20 mouse cellular contexts compared by ENCODE assay signal in genomic region chr8:125509175-125509574, GRCm38 (mm10).
DNase-seq lines count a peak whose midpoint lies in the region; ATAC-seq and TF ChIP-seq lines count a peak whose summit lies in the region.
"Had no signal": no experiment of that assay in that cellular context is flagged by ENCODE, and none has a peak within 500 bp of the region (broad histone marks: within the 10 kb centered on the region; RNA-seq: fewer than 3 reads in every experiment).

No protein-coding gene starts in this region.

- no peak overlapping the region for H3K9ac ChIP-seq in heart, embryonic 13.5 days
- no peak overlapping the region for H3K9ac ChIP-seq in midbrain, embryonic 14.5 days (replicated peaks; ENCODE audit: low read length)
- no peak overlapping the region for H3K9ac ChIP-seq in midbrain, postnatal 0 days (replicated peaks; ENCODE audit: low read length, poor library complexity, severe bottlenecking)
- H3K9ac ChIP-seq: hindbrain, embryonic 15.5 days; limb, embryonic 13.5 days; liver, embryonic 13.5 days; lung, embryonic 14.5 days; stomach, embryonic 15.5 days had no signal

- peak overlapping the region; percentile 48; the same call in 1 of the 2 replicates for H3K27ac ChIP-seq in heart, embryonic 13.5 days (replicated peaks)
- H3K27ac ChIP-seq in midbrain, embryonic 14.5 days (replicated peaks; ENCODE audit: low read depth, low read length): 0 out of 2 replicates have a peak overlapping the region, but pooled peaks have one; percentile 5
- H3K27ac ChIP-seq in midbrain, postnatal 0 days (ENCODE audit: low read depth, low read length): no peak overlapping the region
- no peak overlapping the region for H3K27ac ChIP-seq in limb, embryonic 10.5 days
- no peak overlapping the region for H3K27ac ChIP-seq in kidney, adult 2 months (ENCODE audit: insufficient read depth, low read depth, low read length)
- H3K27ac ChIP-seq: heart, adult 2 months; kidney, postnatal 0 days; limb, embryonic 13.5 days; liver, embryonic 13.5 days; stomach, embryonic 15.5 days had no signal

- no peak overlapping the region for H3K4me2 ChIP-seq in heart, embryonic 13.5 days
- no peak overlapping the region for H3K4me2 ChIP-seq in midbrain, embryonic 14.5 days (ENCODE audit: low read length)
- no peak overlapping the region for H3K4me2 ChIP-seq in midbrain, postnatal 0 days (ENCODE audit: low read depth, low read length, poor library complexity, severe bottlenecking)
- H3K4me2 ChIP-seq: hindbrain, embryonic 15.5 days; limb, embryonic 13.5 days; liver, embryonic 13.5 days; lung, embryonic 14.5 days; stomach, embryonic 15.5 days had no signal

- no peaks in the 10 kb centered on the region for H3K9me3 ChIP-seq in heart, embryonic 13.5 days
- H3K9me3 ChIP-seq in midbrain, embryonic 14.5 days (ENCODE audit: control insufficient read depth, low read length): no peaks in the 10 kb centered on the region
- H3K9me3 ChIP-seq in midbrain, postnatal 0 days (ENCODE audit: low read length): no peaks in the 10 kb centered on the region
- H3K9me3 ChIP-seq in limb, embryonic 10.5 days (replicated peaks): no peaks in the 10 kb centered on the region
- H3K9me3 ChIP-seq: hindbrain, embryonic 15.5 days; limb, embryonic 13.5 days; liver, embryonic 13.5 days; stomach, embryonic 15.5 days had no signal

- peaks cover 100% of the 10 kb centered on the region for H3K4me1 ChIP-seq in heart, embryonic 13.5 days
- H3K4me1 ChIP-seq in midbrain, embryonic 14.5 days (ENCODE audit: control insufficient read depth, insufficient read depth, low read length): peaks cover 71% of the 10 kb centered on the region
- peaks cover 27% of the 10 kb centered on the region for H3K4me1 ChIP-seq in midbrain, postnatal 0 days (ENCODE audit: insufficient read depth, low read length)
- peaks cover 43% of the 10 kb centered on the region for H3K4me1 ChIP-seq in limb, embryonic 10.5 days
- peaks cover 12% of the 10 kb centered on the region for H3K4me1 ChIP-seq in kidney, adult 2 months (ENCODE audit: control insufficient read depth, insufficient read depth, low read length)

- peak; percentile 74 for DNase-seq in adrenal gland, adult 2 months
- no peak for DNase-seq in adrenal gland, adult 18-20 months (ENCODE audit: low spot score in 2 of 2)
- DNase-seq in heart, adult 18-20 months: no peak
- no peak for DNase-seq in midbrain, embryonic 14.5 days
- no peak for DNase-seq in midbrain, postnatal 0 days (ENCODE audit: low spot score)
- no peak for DNase-seq in limb, embryonic 10.5 days (ENCODE audit: low spot score)
- no peak for DNase-seq in kidney, adult 2 months
- DNase-seq: cerebellum, adult 8-10 months; liver, embryonic 13.5 days; thymus, adult 18-20 months; thymus, postnatal 4 days had no signal

- H3K27me3 ChIP-seq in heart, embryonic 13.5 days (replicated peaks): no peaks in the 10 kb centered on the region
- no peaks in the 10 kb centered on the region for H3K27me3 ChIP-seq in midbrain, embryonic 14.5 days (ENCODE audit: control insufficient read depth, insufficient read depth, low read length)
- no peaks in the 10 kb centered on the region for H3K27me3 ChIP-seq in midbrain, postnatal 0 days (ENCODE audit: insufficient read depth, low read length)
- H3K27me3 ChIP-seq in limb, embryonic 10.5 days (ENCODE audit: low read depth, poor library complexity, severe bottlenecking): no peaks in the 10 kb centered on the region
- H3K27me3 ChIP-seq in kidney, adult 2 months (replicated peaks; ENCODE audit: control insufficient read depth, insufficient read depth, low read length): no peaks in the 10 kb centered on the region
- H3K27me3 ChIP-seq: hindbrain, embryonic 15.5 days; limb, embryonic 13.5 days; liver, embryonic 13.5 days; stomach, embryonic 15.5 days had no signal

- TF ChIP-seq CTCF in midbrain, postnatal 0 days (IDR thresholded peaks at IDR 0.05): no peak
- no peak for TF ChIP-seq CTCF in kidney, adult 2 months (conservative IDR thresholded peaks at IDR 0.05; ENCODE audit: insufficient read depth, insufficient read length, low read depth, low read length)

- no peak for TF ChIP-seq POLR2A in kidney, adult 2 months (IDR thresholded peaks at IDR 0.05; ENCODE audit: low read depth, low read length)

- H3K4me3 ChIP-seq in heart, embryonic 13.5 days: no peak overlapping the region
- no peak overlapping the region for H3K4me3 ChIP-seq in midbrain, embryonic 14.5 days (replicated peaks; ENCODE audit: low read depth, low read length)
- H3K4me3 ChIP-seq in midbrain, postnatal 0 days (ENCODE audit: low read depth, low read length): no peak overlapping the region
- H3K4me3 ChIP-seq in limb, embryonic 10.5 days: no peak overlapping the region
- H3K4me3 ChIP-seq in kidney, adult 2 months (ENCODE audit: insufficient read depth, low read depth, low read length): no peak overlapping the region
- H3K4me3 ChIP-seq: heart, adult 2 months; hindbrain, embryonic 15.5 days; limb, embryonic 13.5 days; liver, embryonic 13.5 days; stomach, embryonic 15.5 days had no signal

- ATAC-seq in heart, embryonic 13.5 days (ENCODE audit: extremely low read depth, insufficient number of reproducible peaks, low FRiP score, low TSS enrichment): no peak
- ATAC-seq in midbrain, embryonic 14.5 days (ENCODE audit: low FRiP score, low TSS enrichment): 0 out of 2 replicates have a peak, but pooled peaks have one; percentile 35
- ATAC-seq in midbrain, postnatal 0 days (ENCODE audit: low FRiP score): no peak
- ATAC-seq: CD4-positive, CD25-positive, alpha-beta regulatory T cell, adult 4 months; intestine, postnatal 0 days had no signal

- WGBS in heart, embryonic 13.5 days: 75% methylated on average over 6 of the region's 6 CpGs
- WGBS in midbrain, embryonic 14.5 days: 59% methylated on average over 6 of the region's 6 CpGs
- WGBS in midbrain, postnatal 0 days: 59% methylated on average over 6 of the region's 6 CpGs
- 89% methylated on average over 6 of the region's 6 CpGs for WGBS in limb, embryonic 10.5 days
- 82% methylated on average over 6 of the region's 6 CpGs for WGBS in kidney, adult 2 months

- H3K36me3 ChIP-seq in heart, embryonic 13.5 days: peaks cover 3% of the 10 kb centered on the region; the same call in 1 of the 2 replicates
- H3K36me3 ChIP-seq in midbrain, embryonic 14.5 days (ENCODE audit: control insufficient read depth, insufficient read depth, low read length): no peaks in the 10 kb centered on the region
- no peaks in the 10 kb centered on the region for H3K36me3 ChIP-seq in midbrain, postnatal 0 days (ENCODE audit: insufficient read depth, low read length)
- H3K36me3 ChIP-seq in limb, embryonic 10.5 days: 0 out of 2 replicates have a peak, but pooled peaks cover 2% of the 10 kb centered on the region
- no peaks in the 10 kb centered on the region for H3K36me3 ChIP-seq in kidney, adult 2 months (ENCODE audit: control insufficient read depth, insufficient read depth, low read length)
- H3K36me3 ChIP-seq: hindbrain, embryonic 15.5 days; limb, embryonic 13.5 days; liver, embryonic 13.5 days; stomach, embryonic 15.5 days had no signal

Comparison
In these comparisons a context has a peak if more than half of its experiments do, and no peak if none do; other contexts are left out.
1. H3K27ac ChIP-seq: peak in heart, embryonic 13.5 days (single experiment) and midbrain, embryonic 14.5 days (single experiment); none in midbrain, postnatal 0 days (single experiment), limb, embryonic 10.5 days (single experiment) and kidney, adult 2 months (single experiment).